In the genomic region with DNA sequence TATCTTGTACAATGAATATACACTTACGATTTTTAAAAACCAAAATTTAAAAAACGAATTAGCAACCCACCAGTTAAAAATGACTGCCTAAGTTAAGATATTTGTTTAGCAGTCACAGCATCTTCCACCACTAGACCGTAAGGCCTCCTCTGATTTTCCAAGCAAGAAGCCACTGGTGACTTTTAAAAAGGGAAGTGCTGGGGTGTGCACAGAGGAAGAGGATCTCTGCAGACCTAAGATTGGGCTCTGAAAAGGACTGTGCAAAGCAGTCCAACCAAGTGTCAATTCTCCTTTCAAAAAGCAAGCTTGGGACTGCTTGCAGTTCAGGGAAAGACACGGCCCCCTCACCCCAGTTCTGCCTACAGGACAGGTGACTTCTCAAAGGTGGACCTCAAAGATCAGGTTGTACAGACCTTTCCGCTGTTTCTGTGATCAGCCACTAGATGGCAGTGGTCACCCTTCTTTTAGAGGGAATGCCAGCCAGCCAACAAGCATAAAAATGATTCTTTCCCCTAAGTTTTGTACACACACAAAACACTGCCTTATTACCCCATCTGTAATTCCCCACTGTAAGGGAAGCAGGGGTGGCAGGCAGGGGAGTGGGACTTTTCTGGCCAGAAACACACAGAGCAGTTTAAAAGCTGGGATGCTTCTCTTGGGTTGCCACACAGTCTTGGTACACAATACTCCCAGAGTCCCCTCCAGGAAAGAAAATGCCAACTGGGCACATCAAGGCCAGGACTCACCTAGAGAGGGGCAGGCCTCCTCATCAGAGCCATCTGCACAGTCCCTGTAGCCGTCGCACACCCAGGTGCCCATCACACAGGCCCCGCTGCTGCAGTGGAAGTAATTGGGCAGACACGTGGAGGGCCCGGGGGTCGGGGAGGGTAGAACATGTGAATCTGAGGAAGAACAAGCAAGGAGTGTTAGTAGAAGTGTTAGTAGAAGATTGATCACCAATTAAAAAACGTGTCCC, we compare ENCODE assay signal across 9 mouse cellular contexts.
DNase-seq lines count a peak whose midpoint lies in the region; ATAC-seq lines count a peak whose summit lies in the region.
"Had no signal": no experiment of that assay in that cellular context is flagged by ENCODE, and none has a peak within 500 bp of the region (broad histone marks: within the 10 kb centered on the region; RNA-seq: fewer than 3 reads in every experiment).

No protein-coding gene starts in this region.

- 56% methylated on average over 12 of the region's 12 CpGs for WGBS in liver, embryonic 12.5 days (ENCODE audit: insufficient replicate concordance)

- H3K4me2 ChIP-seq in liver, embryonic 12.5 days = no peak overlapping the region
- H3K4me2 ChIP-seq: heart, embryonic 13.5 days had no signal

- no peaks in the 10 kb centered on the region for H3K27me3 ChIP-seq in liver, embryonic 12.5 days (replicated peaks)

- DNase-seq in liver (peak; percentile 21), MN1 (ENCODE audit: low spot score) (peak; percentile 63)
- peak; percentile 78 for DNase-seq in cerebellum, adult 9-10 months
- peak; percentile 20 to 32 for DNase-seq in layer of hippocampus, postnatal 25 days (ENCODE audit: extremely low spot score in 1 of 2, low spot score in 1 of 2)
- DNase-seq in natural killer cell, adult 2 months (ENCODE audit: low spot score in 2 of 2) = peak; percentile 29 to 56
- DNase-seq in left cerebral cortex, adult 11 months (ENCODE audit: low spot score) = no peak

- no peaks in the 10 kb centered on the region for H3K9me3 ChIP-seq in liver, embryonic 12.5 days (replicated peaks)
- H3K9me3 ChIP-seq: heart, embryonic 13.5 days had no signal

- H3K27ac ChIP-seq in liver, embryonic 12.5 days = no peak overlapping the region
- H3K27ac ChIP-seq: heart, embryonic 13.5 days had no signal

- no peak overlapping the region for H3K4me3 ChIP-seq in liver, embryonic 12.5 days
- H3K4me3 ChIP-seq: heart, embryonic 13.5 days had no signal

- no peaks in the 10 kb centered on the region for H3K36me3 ChIP-seq in liver, embryonic 12.5 days
- H3K36me3 ChIP-seq: heart, embryonic 13.5 days had no signal

- no peak overlapping the region for H3K9ac ChIP-seq in liver, embryonic 12.5 days
- H3K9ac ChIP-seq: heart, embryonic 13.5 days had no signal

- ATAC-seq in liver, embryonic 12.5 days = no peak
- peak; percentile 71 for ATAC-seq in granulocyte monocyte progenitor cell, adult 5-6 weeks (replicated peaks; ENCODE audit: poor library complexity, severe bottlenecking)

- no peaks in the 10 kb centered on the region for H3K4me1 ChIP-seq in liver, embryonic 12.5 days
